Mouse (Mus musculus): ENCODE data around the gene Mcam. TPM values are rescaled to one million over a fixed set of nuclear protein-coding genes. Genes with fewer than 3 reads are reported as not detected.

The Mcam gene
- polyA plus RNA-seq, 1 experiment: not detected

DNA sequence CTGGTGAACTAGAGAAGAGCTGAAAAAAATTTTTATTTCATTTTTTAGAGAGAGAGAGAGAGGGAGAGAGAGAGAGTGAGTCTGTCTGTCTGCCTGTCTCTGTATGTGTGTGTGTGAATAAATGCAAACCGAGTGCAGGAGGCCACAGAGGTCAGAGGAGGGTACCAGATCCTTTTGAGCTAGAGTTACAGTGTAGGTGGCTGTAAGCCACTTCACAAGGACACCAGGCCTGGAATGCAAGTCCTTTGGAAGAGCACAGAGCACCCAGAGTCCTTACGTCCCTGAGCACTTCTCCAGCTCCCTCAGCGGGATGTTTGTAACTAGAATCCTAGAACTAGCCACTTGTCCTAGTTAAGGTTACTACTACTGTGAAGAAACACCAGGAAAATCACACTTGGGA, 25.6 kb downstream of the Mcam start:
- TF ChIP-seq FLI1 (IDR thresholded peaks at IDR 0.05; ENCODE audit: low read length): no peak
- TF ChIP-seq GATA1 (IDR thresholded peaks at IDR 0.05; ENCODE audit: borderline replicate concordance, low read length): no peak
- Histone ChIP-seq H3K27me3 (replicated peaks) (no peaks in the 10 kb centered on the region), H3K4me3 (replicated peaks) (no peak overlapping the region), H3K9me3 (no peaks in the 10 kb centered on the region), H3K4me1 (peaks cover 18% of the 10 kb centered on the region), H3K36me3 (replicated peaks; ENCODE audit: low read length) (peaks cover 98% of the 10 kb centered on the region)

DNA sequence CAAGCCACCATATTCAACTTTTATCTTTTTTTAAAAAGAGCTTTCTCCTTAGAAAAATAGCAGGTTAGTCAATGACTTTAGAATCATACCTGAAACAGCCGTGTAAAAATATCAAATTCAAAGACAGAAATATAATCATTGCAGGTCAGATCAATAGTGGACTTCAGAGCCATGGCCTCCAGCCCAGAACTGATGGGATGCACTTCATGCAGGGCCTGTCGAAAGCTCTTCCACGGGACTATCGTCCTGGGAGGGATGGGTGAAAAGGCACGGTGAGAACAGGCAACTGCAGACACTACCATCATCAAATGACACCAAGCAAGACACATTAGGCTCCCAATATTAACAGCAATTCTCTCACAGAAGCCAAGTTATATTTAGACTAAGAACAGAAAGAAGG, 34.7 kb downstream of the Mcam start:
- no peak overlapping the region for H3K4me3 ChIP-seq (replicated peaks)
- no peaks in the 10 kb centered on the region for H3K9me3 ChIP-seq
- H3K36me3 ChIP-seq (replicated peaks; ENCODE audit: low read length): peaks cover 97% of the 10 kb centered on the region
- H3K27me3 ChIP-seq (replicated peaks): no peaks in the 10 kb centered on the region
- peaks cover 39% of the 10 kb centered on the region for H3K4me1 ChIP-seq
- no peak for TF ChIP-seq FLI1 (IDR thresholded peaks at IDR 0.05; ENCODE audit: low read length)
- no peak for TF ChIP-seq GATA1 (IDR thresholded peaks at IDR 0.05; ENCODE audit: borderline replicate concordance, low read length)

DNA sequence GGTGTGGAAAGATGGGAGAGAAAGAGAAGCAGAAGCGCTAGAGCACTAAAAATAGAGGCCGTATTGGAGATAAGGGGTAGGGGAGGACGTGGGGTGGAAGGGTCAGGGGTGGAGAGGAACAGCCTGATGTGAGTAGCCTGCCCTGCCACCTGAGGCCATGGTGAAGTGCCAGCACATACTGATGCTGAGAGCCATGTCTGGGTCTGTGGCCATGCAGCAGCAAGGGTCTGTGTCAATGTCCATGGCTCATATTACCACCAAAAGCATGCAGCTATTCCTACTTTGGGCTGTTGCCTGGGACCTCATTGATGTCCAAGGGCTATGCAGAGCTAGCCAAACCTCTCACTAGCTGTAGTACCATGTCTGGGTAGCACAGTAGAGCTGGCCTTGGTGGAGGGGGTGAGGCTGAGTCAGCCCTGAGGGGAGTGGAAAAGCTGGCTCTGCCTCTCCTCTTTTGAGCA, 36.5 kb downstream of the Mcam start:
- Histone ChIP-seq H3K4me3 (replicated peaks) (peak overlapping the region; percentile 70), H3K9me3 (no peaks in the 10 kb centered on the region), H3K4me1 (peaks cover 55% of the 10 kb centered on the region), H3K27me3 (replicated peaks) (no peaks in the 10 kb centered on the region), H3K36me3 (replicated peaks; ENCODE audit: low read length) (peaks cover 85% of the 10 kb centered on the region)
- no peak for TF ChIP-seq GATA1 (IDR thresholded peaks at IDR 0.05; ENCODE audit: borderline replicate concordance, low read length)
- no peak for TF ChIP-seq FLI1 (IDR thresholded peaks at IDR 0.05; ENCODE audit: low read length)

DNA sequence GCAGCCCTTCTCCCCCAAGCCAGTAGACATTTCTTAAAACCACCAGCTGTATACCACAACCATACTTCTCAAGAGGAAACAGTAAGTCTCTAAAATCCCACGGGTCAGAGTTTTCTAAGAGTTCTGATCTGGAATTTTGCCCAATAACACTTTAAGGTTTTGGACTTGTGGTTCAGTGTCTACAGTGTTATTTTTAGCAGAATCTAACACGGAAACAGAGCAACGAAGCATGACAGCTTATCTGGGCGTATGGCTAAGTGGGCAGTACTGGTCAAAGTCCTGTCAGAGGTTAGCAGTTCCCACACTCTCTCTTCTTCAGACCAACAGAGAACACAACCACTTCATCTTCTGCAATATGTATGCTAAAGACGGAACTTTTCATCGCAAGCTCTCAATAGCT, 41.3 kb downstream of the Mcam start:
- H3K27me3 ChIP-seq (replicated peaks): no peaks in the 10 kb centered on the region
- H3K4me3 ChIP-seq (replicated peaks): peak overlapping the region; percentile 83
- TF ChIP-seq GATA1 (IDR thresholded peaks at IDR 0.05; ENCODE audit: borderline replicate concordance, low read length): no peak
- no peak for TF ChIP-seq FLI1 (IDR thresholded peaks at IDR 0.05; ENCODE audit: low read length)
- no peaks in the 10 kb centered on the region for H3K9me3 ChIP-seq
- H3K36me3 ChIP-seq (replicated peaks; ENCODE audit: low read length): peaks cover 66% of the 10 kb centered on the region
- H3K4me1 ChIP-seq: peaks cover 80% of the 10 kb centered on the region

DNA sequence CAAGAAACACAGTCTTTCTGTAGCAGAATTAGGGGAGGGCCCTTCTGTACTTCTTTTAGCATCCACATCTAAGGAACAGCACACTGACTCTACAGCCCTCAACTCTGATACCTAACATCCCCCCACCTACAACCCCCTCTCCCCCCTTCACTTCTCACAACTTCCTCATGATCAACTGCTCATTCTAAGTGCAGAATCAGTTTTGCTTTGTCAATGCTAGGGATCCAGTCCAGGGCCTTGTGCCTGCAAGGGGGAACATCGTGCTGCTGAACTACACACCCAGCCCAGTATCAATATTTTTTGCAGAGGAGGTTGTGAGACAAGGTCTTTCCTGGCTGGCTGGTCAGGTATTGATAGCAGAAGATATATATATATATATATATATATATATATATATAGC, 41.7 kb downstream of the Mcam start:
- TF ChIP-seq FLI1 (IDR thresholded peaks at IDR 0.05; ENCODE audit: low read length) (no peak), GATA1 (IDR thresholded peaks at IDR 0.05; ENCODE audit: borderline replicate concordance, low read length) (no peak)
- H3K4me3 ChIP-seq (replicated peaks): peak overlapping the region; percentile 83
- H3K4me1 ChIP-seq: peaks cover 80% of the 10 kb centered on the region
- H3K9me3 ChIP-seq: no peaks in the 10 kb centered on the region
- no peaks in the 10 kb centered on the region for H3K27me3 ChIP-seq (replicated peaks)
- peaks cover 65% of the 10 kb centered on the region for H3K36me3 ChIP-seq (replicated peaks; ENCODE audit: low read length)

DNA sequence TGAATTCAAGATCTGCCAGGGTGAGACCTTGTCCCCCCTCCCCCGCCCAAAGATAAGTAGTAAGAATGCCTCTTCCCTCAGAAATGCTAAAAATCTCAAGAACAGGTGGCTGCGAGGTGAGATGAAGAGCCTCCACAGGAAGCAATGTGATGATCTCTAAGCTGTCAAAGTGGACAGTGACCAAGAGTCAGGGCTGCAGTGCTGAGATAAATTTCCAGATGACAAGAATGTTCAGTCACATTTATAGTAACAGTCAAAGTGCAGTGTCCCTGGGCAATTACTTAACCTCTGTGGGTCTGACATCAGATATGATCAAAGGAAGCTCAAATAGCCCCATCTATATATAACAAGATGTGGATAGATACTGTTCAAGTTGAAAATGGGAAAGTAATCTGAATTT, 43.1 kb downstream of the Mcam start:
- Histone ChIP-seq H3K36me3 (replicated peaks; ENCODE audit: low read length) (peaks cover 51% of the 10 kb centered on the region), H3K9me3 (no peaks in the 10 kb centered on the region), H3K4me3 (replicated peaks) (no peak overlapping the region), H3K4me1 (peaks cover 83% of the 10 kb centered on the region), H3K27me3 (replicated peaks) (no peaks in the 10 kb centered on the region)
- no peak for TF ChIP-seq GATA1 (IDR thresholded peaks at IDR 0.05; ENCODE audit: borderline replicate concordance, low read length)
- TF ChIP-seq FLI1 (IDR thresholded peaks at IDR 0.05; ENCODE audit: low read length): no peak

DNA sequence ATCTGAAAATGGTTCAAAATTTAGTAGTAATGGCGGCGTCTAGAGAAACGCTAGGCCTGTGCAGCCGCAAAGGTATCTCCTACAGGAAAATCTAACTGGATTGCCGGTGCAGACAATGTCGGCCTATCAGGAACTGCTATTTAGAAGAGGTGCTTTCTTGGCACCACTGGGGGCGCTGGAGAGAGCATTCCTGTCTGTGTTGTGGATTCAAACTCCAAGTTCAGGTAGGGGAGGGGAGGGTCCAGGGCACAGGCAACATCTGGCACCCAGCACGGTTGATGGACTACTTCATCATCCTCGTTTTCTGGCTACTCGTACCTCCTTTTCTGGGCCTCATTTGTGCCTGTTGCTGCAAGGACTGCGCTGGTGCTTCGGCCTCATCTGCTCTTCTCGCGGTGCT, 44.1 kb downstream of the Mcam start:
- Histone ChIP-seq H3K4me3 (replicated peaks) (no peak overlapping the region), H3K4me1 (peaks cover 92% of the 10 kb centered on the region), H3K27me3 (replicated peaks) (no peaks in the 10 kb centered on the region), H3K36me3 (replicated peaks; ENCODE audit: low read length) (peaks cover 41% of the 10 kb centered on the region), H3K9me3 (no peaks in the 10 kb centered on the region)
- TF ChIP-seq GATA1 (IDR thresholded peaks at IDR 0.05; ENCODE audit: borderline replicate concordance, low read length) (no peak), FLI1 (IDR thresholded peaks at IDR 0.05; ENCODE audit: low read length) (no peak)

DNA sequence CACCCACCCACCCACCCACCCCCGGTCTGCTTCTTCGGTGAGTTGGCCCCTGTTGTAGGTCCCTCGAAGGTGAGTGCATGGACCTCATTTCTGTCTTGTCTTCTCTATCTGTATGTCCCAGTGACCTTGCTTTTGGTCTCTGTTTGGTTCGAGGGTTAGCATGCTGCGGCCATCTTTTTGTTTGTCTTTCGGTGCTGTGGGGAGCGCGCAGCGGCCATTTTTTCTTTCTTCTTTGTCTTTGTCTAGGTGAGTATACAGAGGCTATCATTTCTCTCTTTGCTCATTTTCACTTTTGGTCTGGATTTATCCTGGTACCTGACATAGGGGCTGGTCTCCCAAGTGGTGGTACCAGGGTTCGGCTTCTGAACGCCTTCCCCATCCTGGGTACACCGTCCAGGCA, 44.5 kb downstream of the Mcam start:
- Histone ChIP-seq H3K27me3 (replicated peaks) (no peaks in the 10 kb centered on the region), H3K4me1 (peaks cover 96% of the 10 kb centered on the region), H3K36me3 (replicated peaks; ENCODE audit: low read length) (peaks cover 38% of the 10 kb centered on the region), H3K4me3 (replicated peaks) (no peak overlapping the region), H3K9me3 (no peaks in the 10 kb centered on the region)
- TF ChIP-seq FLI1 (IDR thresholded peaks at IDR 0.05; ENCODE audit: low read length) (no peak), GATA1 (IDR thresholded peaks at IDR 0.05; ENCODE audit: borderline replicate concordance, low read length) (no peak)

DNA sequence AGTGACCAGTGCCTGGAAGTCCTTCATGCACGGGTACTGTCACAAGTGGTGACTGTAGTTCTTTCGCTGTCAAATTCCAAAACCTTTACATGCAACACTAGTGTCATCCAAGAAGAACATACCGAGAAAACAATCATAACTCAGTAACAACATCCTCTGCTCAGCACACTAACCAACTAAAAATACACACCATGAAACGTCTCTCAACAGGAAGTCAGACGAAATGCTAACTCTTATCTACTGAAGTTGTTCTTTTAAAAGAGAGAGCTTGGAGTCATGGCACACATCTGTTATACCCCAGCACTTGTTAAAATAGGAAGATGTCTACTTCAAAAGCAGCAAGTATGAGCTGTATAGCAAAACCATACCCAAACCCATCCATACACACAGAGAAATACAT, 47.3 kb downstream of the Mcam start:
- H3K4me1 ChIP-seq: peaks cover 88% of the 10 kb centered on the region
- H3K27me3 ChIP-seq (replicated peaks): no peaks in the 10 kb centered on the region
- H3K4me3 ChIP-seq (replicated peaks): peak overlapping the region; percentile 80
- H3K9me3 ChIP-seq: no peaks in the 10 kb centered on the region
- H3K36me3 ChIP-seq (replicated peaks; ENCODE audit: low read length): peaks cover 48% of the 10 kb centered on the region
- TF ChIP-seq GATA1 (IDR thresholded peaks at IDR 0.05; ENCODE audit: borderline replicate concordance, low read length) (no peak), FLI1 (IDR thresholded peaks at IDR 0.05; ENCODE audit: low read length) (no peak)

DNA sequence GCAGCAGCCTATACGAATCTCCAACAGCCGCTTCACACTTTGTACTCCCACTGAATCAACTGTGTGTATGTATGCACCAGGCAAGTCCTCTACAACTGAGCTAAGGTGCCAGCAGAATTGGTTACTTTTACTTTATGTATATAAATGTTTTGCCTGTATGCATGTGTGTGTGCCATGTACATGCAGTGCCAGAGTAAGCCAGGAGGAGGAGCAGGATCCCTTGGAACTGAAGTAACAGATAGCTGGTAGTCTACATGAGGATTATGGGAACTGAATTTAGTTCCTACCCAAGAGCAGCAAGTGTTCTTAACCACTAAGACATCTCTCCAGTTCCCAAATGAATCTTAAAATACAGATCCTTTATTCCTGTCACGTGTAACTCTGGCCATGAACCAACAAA, 48.0 kb downstream of the Mcam start:
- H3K36me3 ChIP-seq (replicated peaks; ENCODE audit: low read length): peaks cover 53% of the 10 kb centered on the region
- peaks cover 84% of the 10 kb centered on the region for H3K4me1 ChIP-seq
- no peaks in the 10 kb centered on the region for H3K9me3 ChIP-seq
- peak overlapping the region; percentile 80 for H3K4me3 ChIP-seq (replicated peaks)
- TF ChIP-seq GATA1 (IDR thresholded peaks at IDR 0.05; ENCODE audit: borderline replicate concordance, low read length): no peak
- no peak for TF ChIP-seq FLI1 (IDR thresholded peaks at IDR 0.05; ENCODE audit: low read length)
- H3K27me3 ChIP-seq (replicated peaks): no peaks in the 10 kb centered on the region

DNA sequence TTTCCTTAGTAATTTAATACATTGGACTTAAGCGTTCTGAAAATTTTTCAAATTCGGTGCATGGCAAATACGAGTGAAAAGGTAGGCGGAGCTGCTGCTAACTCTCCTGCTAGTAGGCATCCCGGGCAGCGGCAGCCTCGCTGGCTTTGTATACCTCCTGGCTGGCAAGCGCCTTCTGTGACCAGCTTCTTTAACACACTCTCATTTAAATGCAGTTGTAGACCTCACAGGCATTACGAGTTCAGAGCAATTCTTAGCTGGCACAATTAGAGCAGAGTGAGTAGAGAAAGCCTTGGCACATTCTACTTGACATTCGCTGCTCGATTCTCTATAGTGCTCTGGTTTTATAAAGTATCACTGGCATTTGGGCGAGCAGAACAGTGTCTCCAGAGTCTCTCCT, 54.0 kb downstream of the Mcam start:
- no peak overlapping the region for H3K4me3 ChIP-seq (replicated peaks)
- no peak for TF ChIP-seq GATA1 (IDR thresholded peaks at IDR 0.05; ENCODE audit: borderline replicate concordance, low read length)
- TF ChIP-seq FLI1 (IDR thresholded peaks at IDR 0.05; ENCODE audit: low read length): no peak
- no peaks in the 10 kb centered on the region for H3K9me3 ChIP-seq
- no peaks in the 10 kb centered on the region for H3K27me3 ChIP-seq (replicated peaks)
- peaks cover 55% of the 10 kb centered on the region for H3K4me1 ChIP-seq
- peaks cover 76% of the 10 kb centered on the region for H3K36me3 ChIP-seq (replicated peaks; ENCODE audit: low read length)

Measured in megakaryocyte, embryonic 14.5 days (primary cell).